Mouse (Mus musculus): Measurements from ENCODE around the gene Gnat1.

GRCm38 (mm10) chr9:107703337-107704122, 24.0 kb upstream of the Gnat1 start:
- TF ChIP-seq CTCF (IDR thresholded peaks at IDR 0.05; ENCODE audit: low read depth), result no peak
- TF ChIP-seq EP300 (IDR thresholded peaks at IDR 0.05; ENCODE audit: low read depth), result no peak

Data from liver, postnatal 0 days (tissue).